Mouse (Mus musculus): ENCODE results near the gene Gucd1.
"Not testable (repeated sequence)": the region's sequence is repeated elsewhere in the genome, so short reads cannot be mapped to it uniquely, and the experiment has no call there.

Gucd1 gene

GRCm38 (mm10) chr10:75353838-75354241, 163.9 kb downstream of the Gucd1 start:
- not testable (repeated sequence) for DNase-seq

GRCm38 (mm10) chr10:75352541-75352940, 165.2 kb downstream of the Gucd1 start:
- no peak for DNase-seq

- no peak for DNase-seq
Measured at GRCm38 (mm10) chr10:75350564-75350963, 167.2 kb downstream of the Gucd1 start.

GRCm38 (mm10) chr10:75345265-75345664, 172.5 kb downstream of the Gucd1 start:
- no peak for DNase-seq

GRCm38 (mm10) chr10:75344563-75344962, 173.2 kb downstream of the Gucd1 start:
- DNase-seq = not testable (repeated sequence)

- DNase-seq = peak; percentile 59
Measured at GRCm38 (mm10) chr10:75341936-75342335, 175.8 kb downstream of the Gucd1 start.

- no peak for DNase-seq
Measured at GRCm38 (mm10) chr10:75339377-75339776, 178.4 kb downstream of the Gucd1 start.

GRCm38 (mm10) chr10:75338852-75339251, 178.9 kb downstream of the Gucd1 start:
- no peak for DNase-seq

- no peak for DNase-seq
Measured at GRCm38 (mm10) chr10:75337231-75337630, 180.5 kb downstream of the Gucd1 start.

GRCm38 (mm10) chr10:75335075-75335474, 182.7 kb downstream of the Gucd1 start:
- DNase-seq = no peak

- DNase-seq = no peak
Measured at GRCm38 (mm10) chr10:75334175-75334574, 183.6 kb downstream of the Gucd1 start.

GRCm38 (mm10) chr10:75333176-75333776, 184.5 kb downstream of the Gucd1 start:
- no peak for DNase-seq

- no peak for DNase-seq
Measured at GRCm38 (mm10) chr10:75332268-75332667, 185.5 kb downstream of the Gucd1 start.

- peak; percentile 24 for DNase-seq
Measured at GRCm38 (mm10) chr10:75328201-75328704, 189.5 kb downstream of the Gucd1 start.

- no peak for DNase-seq
Measured at GRCm38 (mm10) chr10:75327081-75327480, 190.7 kb downstream of the Gucd1 start.

GRCm38 (mm10) chr10:75326553-75326952, 191.2 kb downstream of the Gucd1 start:
- DNase-seq = no peak

- DNase-seq = no peak
Measured at GRCm38 (mm10) chr10:75325821-75326220, 192.0 kb downstream of the Gucd1 start.

- DNase-seq = no peak
Measured at GRCm38 (mm10) chr10:75324391-75324790, 193.4 kb downstream of the Gucd1 start.

- DNase-seq = no peak
Measured at GRCm38 (mm10) chr10:75323986-75324385, 193.8 kb downstream of the Gucd1 start.

- DNase-seq = no peak
Measured at GRCm38 (mm10) chr10:75322966-75323365, 194.8 kb downstream of the Gucd1 start.

GRCm38 (mm10) chr10:75320321-75320720, 197.5 kb downstream of the Gucd1 start:
- no peak for DNase-seq

GRCm38 (mm10) chr10:75318206-75318605, 199.6 kb downstream of the Gucd1 start:
- DNase-seq = no peak

GRCm38 (mm10) chr10:75316908-75317761, 200.6 kb downstream of the Gucd1 start:
- DNase-seq = peak; percentile 80

- DNase-seq = no peak
Measured at GRCm38 (mm10) chr10:75316872-75316907, 201.1 kb downstream of the Gucd1 start, which contains the start of gene Adora2a. Gene Adora2a, plus strand, starts transcription at chr10:75316877.

- DNase-seq = peak; percentile 40
Measured at GRCm38 (mm10) chr10:75316472-75316871, 201.3 kb downstream of the Gucd1 start.

Measured in embryo, embryonic 11 days (tissue).